Comparison of ENCODE assay signal across 8 mouse cellular contexts in genomic region chr10:120701833-120702232, GRCm38 (mm10).
DNase-seq lines count a peak whose midpoint lies in the region; ATAC-seq and TF ChIP-seq lines count a peak whose summit lies in the region.

No protein-coding gene starts in this region.

- no peak overlapping the region; the same call in 1 of the 2 replicates for H3K4me2 ChIP-seq in embryonic facial prominence, embryonic 14.5 days (ENCODE audit: low read depth, low read length)
- peak overlapping the region; percentile 19; the same call in 1 of the 2 replicates for H3K4me2 ChIP-seq in kidney, postnatal 0 days (ENCODE audit: low read length)

- TF ChIP-seq CTCF in kidney, postnatal 0 days (IDR thresholded peaks at IDR 0.05; ENCODE audit: low read depth): peak; percentile 90

- no peak overlapping the region for H3K9ac ChIP-seq in embryonic facial prominence, embryonic 14.5 days (ENCODE audit: low read depth, low read length)
- H3K9ac ChIP-seq in kidney, postnatal 0 days (ENCODE audit: low read depth, low read length): no peak overlapping the region

- no peaks in the 10 kb centered on the region for H3K9me3 ChIP-seq in embryonic facial prominence, embryonic 14.5 days (ENCODE audit: control insufficient read depth, low read length)
- H3K9me3 ChIP-seq in kidney, postnatal 0 days (replicated peaks; ENCODE audit: low read length): no peaks in the 10 kb centered on the region

- DNase-seq in B cell, adult 2 months: peak; percentile 68 to 69
- peak; percentile 49 to 63 for DNase-seq in adrenal gland, postnatal 4 days (ENCODE audit: low spot score in 2 of 2)
- DNase-seq in embryonic facial prominence, embryonic 14.5 days (ENCODE audit: low spot score): peak; percentile 88
- DNase-seq in heart, adult 9 months (ENCODE audit: low spot score in 2 of 2): peak; percentile 44 to 64
- peak; percentile 93 for DNase-seq in kidney, postnatal 0 days (ENCODE audit: low spot score)
- DNase-seq in liver: peak; percentile 71
- DNase-seq in natural killer cell, adult 2 months (ENCODE audit: low spot score in 2 of 2): peak; percentile 72 to 73
- peak; percentile 15 for DNase-seq in telencephalon, adult 2 months (ENCODE audit: low read depth, low spot score)

- WGBS in embryonic facial prominence, embryonic 14.5 days: 26% methylated on average over 11 of the region's 11 CpGs
- 6% methylated on average over 11 of the region's 11 CpGs for WGBS in kidney, postnatal 0 days

- H3K36me3 ChIP-seq in embryonic facial prominence, embryonic 14.5 days (ENCODE audit: control insufficient read depth, insufficient read depth, low read length): no peaks in the 10 kb centered on the region
- no peaks in the 10 kb centered on the region for H3K36me3 ChIP-seq in kidney, postnatal 0 days (ENCODE audit: insufficient read depth, low read length)

- no peak overlapping the region for H3K27ac ChIP-seq in embryonic facial prominence, embryonic 14.5 days (replicated peaks; ENCODE audit: low read depth, low read length)
- no peak overlapping the region for H3K27ac ChIP-seq in kidney, postnatal 0 days

- H3K4me3 ChIP-seq in embryonic facial prominence, embryonic 14.5 days (ENCODE audit: low read depth, low read length): no peak overlapping the region
- H3K4me3 ChIP-seq in kidney, postnatal 0 days (replicated peaks; ENCODE audit: low read depth, low read length): no peak overlapping the region

- peak; percentile 63; the same call in 1 of the 2 replicates for ATAC-seq in embryonic facial prominence, embryonic 14.5 days (ENCODE audit: low read depth)
- ATAC-seq in kidney, postnatal 0 days (replicated peaks; ENCODE audit: low FRiP score, low read depth): peak; percentile 40; the same call in 1 of the 2 replicates

- no peaks in the 10 kb centered on the region for H3K27me3 ChIP-seq in embryonic facial prominence, embryonic 14.5 days (replicated peaks; ENCODE audit: control insufficient read depth, insufficient read depth, low read length)
- no peaks in the 10 kb centered on the region for H3K27me3 ChIP-seq in kidney, postnatal 0 days (ENCODE audit: insufficient read depth, low read length)

- peaks cover 11% of the 10 kb centered on the region for H3K4me1 ChIP-seq in embryonic facial prominence, embryonic 14.5 days (ENCODE audit: control insufficient read depth, insufficient read depth, low read length)
- H3K4me1 ChIP-seq in kidney, postnatal 0 days (replicated peaks; ENCODE audit: insufficient read depth, low read length): peaks cover under 1% of the 10 kb centered on the region; the same call in 1 of the 2 replicates

Comparison
In these comparisons a context has a peak if more than half of its experiments do, and no peak if none do; other contexts are left out.
1. DNase-seq: peak in every context shown above with its lines; median percentile 93 in kidney, postnatal 0 days; 88 in embryonic facial prominence, embryonic 14.5 days; 72 in natural killer cell, adult 2 months; 71 in liver; 68 in B cell, adult 2 months; 56 in adrenal gland, postnatal 4 days; 54 in heart, adult 9 months; 15 in telencephalon, adult 2 months.